Mouse (Mus musculus): ENCODE measurements around the gene Ubc.

DNA sequence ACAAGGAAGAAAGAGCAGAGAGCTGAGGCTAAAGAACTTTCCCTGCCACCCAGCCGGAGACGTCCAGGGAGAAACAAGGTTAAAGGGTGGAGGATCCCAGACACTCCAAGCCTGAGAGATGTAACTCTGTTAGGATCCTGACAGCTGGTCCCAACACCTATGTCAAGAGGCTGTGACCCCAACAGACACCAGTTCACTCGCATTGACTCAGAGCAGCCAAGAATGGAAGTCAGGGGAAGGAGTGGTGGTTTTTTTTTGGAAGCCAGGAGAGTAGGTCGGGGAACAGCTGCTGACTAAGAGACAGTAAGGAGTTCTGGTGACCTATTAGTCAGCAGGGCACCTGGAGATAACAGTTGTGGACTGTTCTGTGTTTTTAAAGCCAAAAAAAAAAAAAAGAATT lies 18.0 kb downstream of the Ubc start:
- TF ChIP-seq CTCF (IDR thresholded peaks at IDR 0.05; ENCODE audit: low read depth, low read length) (no peak), POLR2A (IDR thresholded peaks at IDR 0.05; ENCODE audit: borderline replicate concordance, low read depth, low read length) (no peak)
